Comparison of ENCODE assay signal across 13 mouse cellular contexts in the genomic region with DNA sequence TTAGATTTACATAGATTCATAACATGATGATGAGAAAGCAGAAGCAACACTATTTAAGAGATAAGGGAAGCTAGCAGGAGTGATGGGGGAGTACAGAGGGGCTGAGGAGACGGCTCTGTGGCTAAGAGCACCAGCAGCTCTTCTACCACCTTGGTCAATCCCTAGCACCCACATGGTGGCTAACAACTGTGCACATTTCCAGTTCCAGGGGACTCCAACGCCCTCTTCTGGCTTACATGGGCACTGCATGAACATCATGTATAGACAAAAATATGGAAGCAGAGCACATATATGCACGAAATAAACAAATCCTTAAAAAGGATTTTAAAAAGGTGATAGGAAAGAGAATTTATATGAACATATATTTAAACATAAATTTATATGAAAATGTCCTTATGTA. TPM values are rescaled to one million over a fixed set of nuclear protein-coding genes. Genes with fewer than 3 reads are reported as not detected.
DNase-seq lines count a peak whose midpoint lies in the region; ATAC-seq and TF ChIP-seq lines count a peak whose summit lies in the region.
"Had no signal": no experiment of that assay in that cellular context is flagged by ENCODE, and none has a peak within 500 bp of the region (broad histone marks: within the 10 kb centered on the region; RNA-seq: fewer than 3 reads in every experiment).

No protein-coding gene starts in this region.

- WGBS in lung, embryonic 14.5 days, result 53% methylated on average over 3 of the region's 3 CpGs
- 62% methylated on average over 3 of the region's 3 CpGs for WGBS in forebrain, embryonic 10.5 days
- WGBS in hindbrain, embryonic 13.5 days, result 57% methylated on average over 3 of the region's 3 CpGs

- no peak overlapping the region for H3K4me2 ChIP-seq in lung, embryonic 14.5 days
- no peak overlapping the region for H3K4me2 ChIP-seq in hindbrain, embryonic 13.5 days
- H3K4me2 ChIP-seq: liver, embryonic 15.5 days had no signal

- H3K27me3 ChIP-seq in lung, embryonic 14.5 days (ENCODE audit: insufficient read depth, low read length), result no peaks in the 10 kb centered on the region
- no peaks in the 10 kb centered on the region for H3K27me3 ChIP-seq in forebrain, embryonic 10.5 days (ENCODE audit: poor library complexity, severe bottlenecking)
- no peaks in the 10 kb centered on the region for H3K27me3 ChIP-seq in hindbrain, embryonic 13.5 days
- H3K27me3 ChIP-seq: liver, embryonic 15.5 days had no signal

- peaks cover 34% of the 10 kb centered on the region; the same call in 1 of the 2 replicates for H3K36me3 ChIP-seq in lung, embryonic 14.5 days (ENCODE audit: insufficient read depth)
- H3K36me3 ChIP-seq in ES-E14 (ENCODE audit: control insufficient read depth, insufficient read depth, low read length, poor library complexity, severe bottlenecking), result peaks cover 12% of the 10 kb centered on the region
- peaks cover 29% of the 10 kb centered on the region for H3K36me3 ChIP-seq in forebrain, embryonic 10.5 days (replicated peaks)
- H3K36me3 ChIP-seq in hindbrain, embryonic 13.5 days, result peaks cover 34% of the 10 kb centered on the region

- no peak overlapping the region for H3K27ac ChIP-seq in lung, embryonic 14.5 days (ENCODE audit: low read depth)
- H3K27ac ChIP-seq in ES-E14 (ENCODE audit: insufficient read depth, low read depth, low read length, poor library complexity, severe bottlenecking), result no peak overlapping the region
- H3K27ac ChIP-seq in forebrain, embryonic 10.5 days, result no peak overlapping the region
- no peak overlapping the region for H3K27ac ChIP-seq in hindbrain, embryonic 13.5 days
- H3K27ac ChIP-seq: liver, embryonic 15.5 days had no signal

- no peak for ATAC-seq in lung, embryonic 14.5 days (ENCODE audit: insufficient read depth)
- no peak for ATAC-seq in hindbrain, embryonic 13.5 days (ENCODE audit: low FRiP score)
- ATAC-seq: midbrain, embryonic 16.5 days had no signal

- H3K9ac ChIP-seq in lung, embryonic 14.5 days, result no peak overlapping the region
- H3K9ac ChIP-seq in ES-E14 (ENCODE audit: insufficient read depth, low read depth, low read length, poor library complexity, severe bottlenecking), result no peak overlapping the region
- H3K9ac ChIP-seq in hindbrain, embryonic 13.5 days, result no peak overlapping the region
- H3K9ac ChIP-seq: liver, embryonic 15.5 days had no signal

- H3K4me1 ChIP-seq in lung, embryonic 14.5 days (ENCODE audit: insufficient read depth), result 0 out of 2 replicates have a peak, but pooled peaks cover 6% of the 10 kb centered on the region
- no peaks in the 10 kb centered on the region for H3K4me1 ChIP-seq in ES-E14 (ENCODE audit: control insufficient read depth in 2 of 2, insufficient read depth in 2 of 2, low read length in 2 of 2, poor library complexity in 1 of 2)
- H3K4me1 ChIP-seq in forebrain, embryonic 10.5 days, result peaks cover 13% of the 10 kb centered on the region
- peaks cover 19% of the 10 kb centered on the region for H3K4me1 ChIP-seq in hindbrain, embryonic 13.5 days (replicated peaks)

- H3K9me3 ChIP-seq in lung, embryonic 14.5 days (ENCODE audit: low read depth, low read length), result no peaks in the 10 kb centered on the region
- H3K9me3 ChIP-seq in ES-E14 (ENCODE audit: control insufficient read depth, insufficient read depth, low read depth, low read length), result no peaks in the 10 kb centered on the region
- no peaks in the 10 kb centered on the region for H3K9me3 ChIP-seq in forebrain, embryonic 10.5 days
- H3K9me3 ChIP-seq in hindbrain, embryonic 13.5 days, result no peaks in the 10 kb centered on the region
- H3K9me3 ChIP-seq: liver, embryonic 15.5 days had no signal

- peak; percentile 5 for DNase-seq in embryo, embryonic 9.5 days (ENCODE audit: extremely low spot score)
- no peak for DNase-seq in embryo, embryonic 10.5 days (ENCODE audit: low spot score)
- DNase-seq in lung, embryonic 14.5 days, result peak; percentile 17
- no peak for DNase-seq in lung, postnatal 25 days (ENCODE audit: low spot score)
- peak; percentile 49 for DNase-seq in ES-E14 (ENCODE audit: low read depth, low spot score)
- peak; percentile 23 for DNase-seq in mesoderm, embryonic 11.5 days (ENCODE audit: low read depth, low spot score)
- DNase-seq in forebrain, embryonic 10.5 days (ENCODE audit: extremely low spot score, low spot score), result no peak
- DNase-seq: gastrocnemius, postnatal 25 days; heart, postnatal 14 days; kidney, adult 18-20 months had no signal

- in situ Hi-C loops in ES-E14 (cut with MboI; ENCODE audit: low sequenced_read_pairs in 2 of 2, unreplicated experiment in 2 of 2), result no loop called here

- peak; percentile 41 for TF ChIP-seq CTCF in lung, embryonic 14.5 days (IDR thresholded peaks at IDR 0.05; ENCODE audit: low read depth)

- H3K4me3 ChIP-seq in lung, embryonic 14.5 days (ENCODE audit: low read depth, low read length), result no peak overlapping the region
- H3K4me3 ChIP-seq in ES-E14 (ENCODE audit: insufficient read depth in 1 of 2, low read depth in 1 of 2, low read length in 2 of 2, poor library complexity in 1 of 2, severe bottlenecking in 1 of 2), result no peak overlapping the region
- H3K4me3 ChIP-seq in forebrain, embryonic 10.5 days, result no peak overlapping the region
- H3K4me3 ChIP-seq in hindbrain, embryonic 13.5 days, result no peak overlapping the region
- H3K4me3 ChIP-seq: liver, embryonic 15.5 days had no signal

TF ChIP-seq in ES-E14, 5 proteins besides CTCF, POLR2A, EP300 and RAD21:
- no peak for TF ChIP-seq CHD2 (IDR thresholded peaks at IDR 0.05; ENCODE audit: low read depth, low read length)
- no peak for TF ChIP-seq ZNF384 (IDR thresholded peaks at IDR 0.05; ENCODE audit: low read depth, low read length)
- no peak for TF ChIP-seq MAFK (IDR thresholded peaks at IDR 0.05; ENCODE audit: insufficient read depth, low read depth, low read length)
- TF ChIP-seq HCFC1 (IDR thresholded peaks at IDR 0.05; ENCODE audit: borderline replicate concordance, insufficient read depth, low read length), result no peak
TF ChIP-seq in ES-E14: peak in this region for 0.

RNA-seq across cellular contexts. Expression of gene Tfb2m, which starts 4.6 kb away (rescaled TPM):
- polyA plus RNA-seq in lung, embryonic 14.5 days (2014; fragmentation: Nextera tagmentation; extraction: Ambion mirVana), result 26.6 and 34.6 TPM in 2 replicates
- total RNA-seq in ES-E14 (2012; rRNA removed), result 13.1 and 18.7 TPM in 2 replicates
- polyA plus RNA-seq in forebrain, embryonic 10.5 days (2016; fragmentation: Nextera tagmentation; extraction: Ambion mirVana), result 22.9 and 27.2 TPM in 2 replicates
- polyA plus RNA-seq in hindbrain, embryonic 13.5 days (2015; fragmentation: Nextera tagmentation; extraction: Ambion mirVana), result 35.2 and 39.0 TPM in 2 replicates

RNA-seq across cellular contexts. Expression of gene Cnst, which starts 4.7 kb away (rescaled TPM):
- 17.1 and 18.2 TPM in 2 replicates for polyA plus RNA-seq in lung, embryonic 14.5 days (2014; fragmentation: Nextera tagmentation; extraction: Ambion mirVana)
- 11.2 and 12.8 TPM in 2 replicates for total RNA-seq in ES-E14 (2012; rRNA removed)
- 17.4 and 18.5 TPM in 2 replicates for polyA plus RNA-seq in forebrain, embryonic 10.5 days (2016; fragmentation: Nextera tagmentation; extraction: Ambion mirVana)
- polyA plus RNA-seq in hindbrain, embryonic 13.5 days (2015; fragmentation: Nextera tagmentation; extraction: Ambion mirVana), result 27.7 and 30.9 TPM in 2 replicates

RNA-seq across cellular contexts. Expression of gene Smyd3, which starts 23.7 kb away (rescaled TPM):
- polyA plus RNA-seq in lung, embryonic 14.5 days (2014; fragmentation: Nextera tagmentation; extraction: Ambion mirVana), result 20.6 and 21.0 TPM in 2 replicates
- total RNA-seq in ES-E14 (2012; rRNA removed), result 18.3 and 26.5 TPM in 2 replicates
- 14.7 and 18.0 TPM in 2 replicates for polyA plus RNA-seq in forebrain, embryonic 10.5 days (2016; fragmentation: Nextera tagmentation; extraction: Ambion mirVana)
- polyA plus RNA-seq in hindbrain, embryonic 13.5 days (2015; fragmentation: Nextera tagmentation; extraction: Ambion mirVana), result 19.6 and 20.7 TPM in 2 replicates

Comparison
In these comparisons a context has a peak if more than half of its experiments do, and no peak if none do; other contexts are left out.
1. DNase-seq: peak in embryo, embryonic 9.5 days (single experiment), lung, embryonic 14.5 days (single experiment), ES-E14 (single experiment) and mesoderm, embryonic 11.5 days (single experiment); none in embryo, embryonic 10.5 days (single experiment), lung, postnatal 25 days (single experiment) and forebrain, embryonic 10.5 days (single experiment).